Mouse (Mus musculus) myocyte (in vitro differentiated cells): ENCODE measurements around the gene Gm17324. TPM values are rescaled to one million over a fixed set of nuclear protein-coding genes. Genes with fewer than 3 reads are reported as not detected.
A peak's percentile ranks its signal among the peaks of the same experiment; 100 is the strongest.
"Not testable (repeated sequence)": the region's sequence is repeated elsewhere in the genome, so short reads cannot be mapped to it uniquely, and the experiment has no call there.

ENCODE experiments used
- H3K27me3 ChIP-seq: one replicate; pipeline ENCODE4 v1.6.1; 2011; ENCODE audit not compliant: control insufficient read depth, insufficient read depth, insufficient read length
- H3K36me3 ChIP-seq: one replicate; pipeline ENCODE4 v1.6.1; 2011; ENCODE audit not compliant: control insufficient read depth, insufficient read depth
- H3K4me2 ChIP-seq: one replicate; pipeline ENCODE4 v1.6.1; 2011; ENCODE audit warnings: low read depth, control low read depth
- H3K4me3 ChIP-seq: one replicate; pipeline ENCODE4 v1.5.1; 2011; ENCODE audit warnings: mild to moderate bottlenecking, control low read depth, moderate library complexity
- H3K79me2 ChIP-seq: one replicate; pipeline ENCODE4 v1.6.1; 2011; ENCODE audit not compliant: control insufficient read depth, insufficient read depth
- H3ac ChIP-seq: one replicate; pipeline ENCODE4 v1.6.1; 2011; ENCODE audit not compliant: control insufficient read depth, insufficient read length
- CEBPB ChIP-seq: IDR thresholded peaks from 2 replicates; pipeline ENCODE4 v1.6.1; 2011; ENCODE audit warnings: mild to moderate bottlenecking, moderate library complexity; ENCODE audit not compliant: poor library complexity, insufficient read depth, severe bottlenecking
- E2F4 ChIP-seq: IDR thresholded peaks from one replicate; pipeline ENCODE4 v1.6.1; 2011; ENCODE audit warnings: mild to moderate bottlenecking, control low read depth, moderate library complexity; ENCODE audit not compliant: insufficient read depth
- MAX ChIP-seq: IDR thresholded peaks from one replicate; pipeline ENCODE4 v1.6.1; 2011; ENCODE audit warnings: low read depth, mild to moderate bottlenecking, control low read depth
- MYOD1 ChIP-seq, 3 experiments: IDR thresholded peaks; one replicate each; pipeline ENCODE4 v1.6.1; 2011; ENCODE audit warnings: control low read depth in 2 of 3, low read depth in 2 of 3, mild to moderate bottlenecking in 2 of 3, moderate library complexity in 1 of 3; ENCODE audit not compliant: insufficient read length in 2 of 3, control insufficient read depth in 1 of 3
- MYOG ChIP-seq, 3 experiments: IDR thresholded peaks; one replicate each; pipeline ENCODE4 v1.6.1; 2011; ENCODE audit warnings: control low read depth in 2 of 3, low read depth in 2 of 3, mild to moderate bottlenecking in 2 of 3; ENCODE audit not compliant: insufficient read length in 2 of 3, control insufficient read depth in 1 of 3, insufficient read depth in 1 of 3
- POLR2A ChIP-seq: IDR thresholded peaks from one replicate; pipeline ENCODE4 v1.6.1; 2011; ENCODE audit warnings: low read depth, mild to moderate bottlenecking, control low read depth, moderate library complexity; ENCODE audit not compliant: insufficient read length
- POLR2AphosphoS2 ChIP-seq: IDR thresholded peaks from one replicate; pipeline ENCODE4 v1.6.1; 2011; ENCODE audit warnings: low read depth, control low read depth; ENCODE audit not compliant: insufficient read length
- REST ChIP-seq: IDR thresholded peaks from one replicate; pipeline ENCODE4 v1.6.1; 2011; ENCODE audit warnings: mild to moderate bottlenecking, control low read depth, moderate library complexity; ENCODE audit not compliant: insufficient read depth, insufficient read length
- SRF ChIP-seq: IDR thresholded peaks from one replicate; pipeline ENCODE4 v1.6.1; 2011; ENCODE audit warnings: low read depth; ENCODE audit not compliant: control insufficient read depth, insufficient read length
- TCF12 ChIP-seq: IDR thresholded peaks from one replicate; pipeline ENCODE4 v1.6.1; 2011; ENCODE audit warnings: mild to moderate bottlenecking, control low read depth; ENCODE audit not compliant: poor library complexity, insufficient read depth, severe bottlenecking
- TCF3 ChIP-seq: IDR thresholded peaks from one replicate; pipeline ENCODE4 v1.6.1; 2011; ENCODE audit warnings: low read depth, control low read depth; ENCODE audit not compliant: insufficient read length
- USF1 ChIP-seq: IDR thresholded peaks from one replicate; pipeline ENCODE4 v1.6.1; 2011; ENCODE audit warnings: low read depth, mild to moderate bottlenecking, control low read depth, moderate library complexity
- polyA plus RNA-seq: library from polyadenylated mRNA; unstranded; fragments of >200 nt; fragmentation: generic; extraction: Trizol; gene quantifications from one replicate; pipeline ENCODE4 v1.2.1, GENCODE M21; 2012; ENCODE audit warnings: missing spikeins

Gene Gm17324
- polyA plus RNA-seq, 1 experiment, result 0.13 TPM

- Histone ChIP-seq H3K27me3 (no peaks in the 10 kb centered on the region), H3K36me3 (no peaks in the 10 kb centered on the region), H3K4me2 (peak within 1 kb of the TSS; percentile 92), H3K79me2 (no peaks in the 10 kb centered on the region), H3ac (no peak within 1 kb of the TSS), H3K4me3 (peak within 1 kb of the TSS; percentile 28)
- TF ChIP-seq TCF12 (no peak), POLR2A (peak; percentile 29), REST (no peak), MAX (no peak), CEBPB (no peak), MYOD1 (IDR thresholded peaks at IDR 0.05; ENCODE audit: control insufficient read depth in 1 of 3, insufficient read length in 2 of 3, low read depth in 2 of 3) (peak in 2 of 3 experiments; percentile 45 to 68), POLR2AphosphoS2 (no peak), MYOG (IDR thresholded peaks at IDR 0.05; ENCODE audit: control insufficient read depth in 1 of 3, insufficient read depth in 1 of 3, insufficient read length in 2 of 3, low read depth in 2 of 3) (peak in 1 of 3 experiments; percentile 33), E2F4 (no peak), TCF3 (no peak), SRF (no peak), USF1 (no peak)
These were observed 40.4 kb upstream of the Gm17324 start, which contains the start of gene Eef1a1 for GRCm38 (mm10) chr9:78488890-78489420. TSS of gene Eef1a1 (minus strand) at chr9:78489151.

- not testable (repeated sequence) for H3K36me3 ChIP-seq, H3K27me3 ChIP-seq, H3K79me2 ChIP-seq, H3ac ChIP-seq
- peak overlapping the region; percentile 92 for H3K4me2 ChIP-seq
- peak overlapping the region; percentile 28 for H3K4me3 ChIP-seq
These were observed 39.4 kb upstream of the Gm17324 start for GRCm38 (mm10) chr9:78488021-78488420.

GRCm38 (mm10) chr9:78484660-78485059 lies 36.1 kb upstream of the Gm17324 start:
- Histone ChIP-seq H3K4me3 (no peak overlapping the region), H3K27me3 (no peaks in the 10 kb centered on the region), H3K79me2 (peaks cover 18% of the 10 kb centered on the region), H3ac (no peak overlapping the region), H3K36me3 (peaks cover 8% of the 10 kb centered on the region), H3K4me2 (no peak overlapping the region)
- TF ChIP-seq MYOG (IDR thresholded peaks at IDR 0.05; ENCODE audit: control insufficient read depth in 1 of 3, insufficient read depth in 1 of 3, insufficient read length in 2 of 3, low read depth in 2 of 3), result no peak
- TF ChIP-seq MAX, result no peak
- TF ChIP-seq SRF, result no peak
- no peak for TF ChIP-seq E2F4

GRCm38 (mm10) chr9:78482386-78482785 lies 33.8 kb upstream of the Gm17324 start:
- no peaks in the 10 kb centered on the region for H3K27me3 ChIP-seq
- peak overlapping the region; percentile 97 for H3ac ChIP-seq
- H3K4me2 ChIP-seq, result peak overlapping the region; percentile 68
- peaks cover 34% of the 10 kb centered on the region for H3K79me2 ChIP-seq
- H3K36me3 ChIP-seq, result peaks cover 31% of the 10 kb centered on the region
- H3K4me3 ChIP-seq, result peak overlapping the region; percentile 99
- no peak for TF ChIP-seq MYOG (IDR thresholded peaks at IDR 0.05; ENCODE audit: control insufficient read depth in 1 of 3, insufficient read depth in 1 of 3, insufficient read length in 2 of 3, low read depth in 2 of 3)
- no peak for TF ChIP-seq SRF
- TF ChIP-seq TCF12, result no peak
- no peak for TF ChIP-seq MYOD1 (IDR thresholded peaks at IDR 0.05; ENCODE audit: control insufficient read depth in 1 of 3, insufficient read length in 2 of 3, low read depth in 2 of 3)
- TF ChIP-seq CEBPB, result no peak
- TF ChIP-seq E2F4, result no peak
- no peak for TF ChIP-seq POLR2AphosphoS2
- TF ChIP-seq MAX, result no peak
- no peak for TF ChIP-seq POLR2A
- no peak for TF ChIP-seq USF1
- TF ChIP-seq TCF3, result no peak

- Histone ChIP-seq H3K4me2 (peak overlapping the region; percentile 68), H3ac (peak overlapping the region; percentile 97), H3K27me3 (no peaks in the 10 kb centered on the region), H3K36me3 (peaks cover 38% of the 10 kb centered on the region), H3K4me3 (peak overlapping the region; percentile 99), H3K79me2 (peaks cover 34% of the 10 kb centered on the region)
- TF ChIP-seq USF1, result no peak
- no peak for TF ChIP-seq SRF
- peak; percentile 96 for TF ChIP-seq POLR2A
- peak in 1 of 3 experiments; percentile 19 for TF ChIP-seq MYOD1 (IDR thresholded peaks at IDR 0.05; ENCODE audit: control insufficient read depth in 1 of 3, insufficient read length in 2 of 3, low read depth in 2 of 3)
- TF ChIP-seq TCF12, result no peak
- peak; percentile 43 for TF ChIP-seq REST
- no peak for TF ChIP-seq TCF3
- peak in 1 of 3 experiments; percentile 2 for TF ChIP-seq MYOG (IDR thresholded peaks at IDR 0.05; ENCODE audit: control insufficient read depth in 1 of 3, insufficient read depth in 1 of 3, insufficient read length in 2 of 3, low read depth in 2 of 3)
- TF ChIP-seq CEBPB, result 0 out of 2 replicates have a peak, but pooled peaks have one; percentile 19
- TF ChIP-seq E2F4, result peak; percentile 23
- peak; percentile 100 for TF ChIP-seq POLR2AphosphoS2
- TF ChIP-seq MAX, result no peak
These were observed 33.1 kb upstream of the Gm17324 start for GRCm38 (mm10) chr9:78481423-78482331.
